Mouse (Mus musculus) ES-E14 (cell line): ENCODE measurements at regions not wholly inside any gene's neighbourhood (a gene's known extent, or its start where the extent isn't known, plus 50 kb on each side); places are given as distances from the start of the nearest gene placed in this dataset.
A peak's percentile ranks its signal among the peaks of the same experiment; 100 is the strongest.

Experiments
- DNase-seq: peaks from one replicate; pipeline ENCODE4 v3.0.0-alpha.2; 2013; ENCODE audit warnings: low read depth, low spot score
- H3K27ac ChIP-seq: 2 replicates; pipeline ENCODE4 v1.5.1; 2012; ENCODE audit warnings: low read depth, mild to moderate bottlenecking, low read length, moderate library complexity, mixed read lengths; ENCODE audit not compliant: poor library complexity, insufficient read depth, severe bottlenecking
- H3K36me3 ChIP-seq: 2 replicates; pipeline ENCODE4 v1.6.1; 2012; ENCODE audit warnings: mild to moderate bottlenecking, low read length, moderate library complexity, mixed read lengths; ENCODE audit not compliant: control insufficient read depth, poor library complexity, insufficient read depth, severe bottlenecking
- H3K4me1 ChIP-seq, 2 experiments: fragments of 150-350 bp in 1 of 2; sonication (generic) in 1 of 2; 2 replicates each; pipeline ENCODE4 v1.6.1; 2012; ENCODE audit warnings: low read length in 2 of 2, mild to moderate bottlenecking in 1 of 2, mixed read lengths in 1 of 2; ENCODE audit not compliant: control insufficient read depth in 2 of 2, insufficient read depth in 2 of 2, poor library complexity in 1 of 2
- H3K4me3 ChIP-seq, 2 experiments: fragments of 150-350 bp in 1 of 2; sonication (generic) in 1 of 2; 2 replicates each; pipeline ENCODE4 v1.5.1; 2012; ENCODE audit warnings: low read length in 2 of 2, low read depth in 1 of 2, mild to moderate bottlenecking in 1 of 2, mixed read lengths in 1 of 2; ENCODE audit not compliant: insufficient read depth in 1 of 2, poor library complexity in 1 of 2, severe bottlenecking in 1 of 2
- H3K9ac ChIP-seq: 2 replicates; pipeline ENCODE4 v1.6.1; 2012; ENCODE audit warnings: low read depth, mild to moderate bottlenecking, low read length, mixed read lengths; ENCODE audit not compliant: poor library complexity, insufficient read depth, severe bottlenecking
- H3K9me3 ChIP-seq: fragments of 150-350 bp; sonication (generic); 2 replicates; pipeline ENCODE4 v1.6.1; 2012; ENCODE audit warnings: low read depth, mild to moderate bottlenecking, low read length; ENCODE audit not compliant: control insufficient read depth, insufficient read depth
- CHD2 ChIP-seq: IDR thresholded peaks from 2 replicates; pipeline ENCODE4 v1.6.1; 2014; ENCODE audit warnings: mild to moderate bottlenecking, low read depth, low read length, inconsistent platforms
- HCFC1 ChIP-seq: IDR thresholded peaks from 2 replicates; pipeline ENCODE4 v1.6.1; 2012; ENCODE audit warnings: low read length, inconsistent platforms, borderline replicate concordance; ENCODE audit not compliant: insufficient read depth
- MAFK ChIP-seq: IDR thresholded peaks from 2 replicates; pipeline ENCODE4 v1.6.1; 2014; ENCODE audit warnings: mild to moderate bottlenecking, low read depth, low read length, inconsistent platforms; ENCODE audit not compliant: insufficient read depth
- ZC3H11A ChIP-seq: IDR thresholded peaks from 2 replicates; pipeline ENCODE4 v1.6.1; 2012; ENCODE audit warnings: low read depth, mild to moderate bottlenecking, inconsistent platforms, low read length, borderline replicate concordance
- ZNF384 ChIP-seq: IDR thresholded peaks from 2 replicates; pipeline ENCODE4 v1.6.1; 2012; ENCODE audit warnings: low read depth, low read length, inconsistent platforms
- in situ Hi-C, 2 experiments: fragments of 600-800 bp; cut with MboI; formaldehyde crosslinking; loops; one replicate each; pipeline ENCODE4 v1.15.1; 2025; ENCODE audit warnings: low sequenced_read_pairs in 2 of 2, inconsistent platforms in 1 of 2; ENCODE audit not compliant: unreplicated experiment in 2 of 2

DNA sequence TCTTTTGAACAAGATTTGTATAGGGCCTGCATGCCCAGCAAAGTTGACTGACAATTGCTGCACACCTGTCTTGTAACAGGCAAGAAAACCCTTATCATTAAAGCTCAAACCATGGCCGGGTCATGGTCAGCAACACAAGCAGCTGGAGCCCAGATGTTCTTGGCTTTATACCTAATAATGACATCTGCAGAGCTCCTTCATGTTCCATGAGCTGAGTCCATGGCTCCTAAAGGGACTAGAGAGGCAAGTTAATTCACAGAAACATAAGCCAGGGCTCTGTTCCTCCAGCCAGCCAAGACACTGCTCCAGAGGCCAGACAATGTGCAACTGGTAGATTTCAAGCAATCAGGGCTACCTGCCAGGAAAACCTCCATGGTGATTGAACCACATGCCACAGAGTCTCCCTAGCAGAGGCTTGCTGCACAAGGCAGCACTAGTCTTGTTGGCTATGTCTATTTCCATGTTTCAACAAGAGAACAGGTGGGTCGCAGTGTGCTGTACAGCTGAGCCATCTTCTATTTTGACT lies 259.1 kb downstream of the Lrriq3 start:
- in situ Hi-C loops, result no loop called here
- no peak for DNase-seq
- no peaks in the 10 kb centered on the region for H3K36me3 ChIP-seq
- no peak overlapping the region for H3K9ac ChIP-seq
- no peak for TF ChIP-seq ZNF384
- TF ChIP-seq MAFK, result no peak
- TF ChIP-seq CHD2, result no peak
- TF ChIP-seq HCFC1, result no peak
- TF ChIP-seq ZC3H11A, result no peak
- no peaks in the 10 kb centered on the region for H3K9me3 ChIP-seq
- H3K4me1 ChIP-seq, result no peaks in the 10 kb centered on the region
- H3K27ac ChIP-seq, result no peak overlapping the region
- H3K4me3 ChIP-seq, result no peak overlapping the region

DNA sequence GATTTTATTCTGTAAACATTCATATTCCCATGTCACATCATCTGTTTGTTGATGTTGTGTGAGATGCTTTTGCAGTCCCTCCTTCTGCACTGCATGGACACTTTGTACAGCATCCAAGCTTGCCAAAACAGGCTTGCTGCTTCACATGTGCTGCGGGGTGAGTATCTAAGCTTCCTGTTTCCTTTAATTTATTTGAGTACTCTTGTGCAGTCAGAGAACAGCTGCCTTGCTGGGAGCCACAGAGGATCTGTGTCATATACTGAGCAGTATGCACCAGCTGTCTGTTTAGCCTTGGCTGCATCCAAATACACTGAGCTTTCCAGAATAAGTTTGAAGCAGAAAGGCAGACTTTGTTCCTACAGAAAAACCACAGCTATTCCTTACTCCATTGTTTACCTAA lies 267.2 kb downstream of the Lrriq3 start:
- TF ChIP-seq HCFC1 (no peak), ZNF384 (no peak), MAFK (no peak), CHD2 (no peak), ZC3H11A (no peak)
- no peak for DNase-seq
- H3K4me3 ChIP-seq, result no peak overlapping the region
- no peaks in the 10 kb centered on the region for H3K9me3 ChIP-seq
- no peaks in the 10 kb centered on the region for H3K36me3 ChIP-seq
- in situ Hi-C loops, result no loop called here
- no peaks in the 10 kb centered on the region for H3K4me1 ChIP-seq
- H3K9ac ChIP-seq, result no peak overlapping the region
- H3K27ac ChIP-seq, result no peak overlapping the region

DNA sequence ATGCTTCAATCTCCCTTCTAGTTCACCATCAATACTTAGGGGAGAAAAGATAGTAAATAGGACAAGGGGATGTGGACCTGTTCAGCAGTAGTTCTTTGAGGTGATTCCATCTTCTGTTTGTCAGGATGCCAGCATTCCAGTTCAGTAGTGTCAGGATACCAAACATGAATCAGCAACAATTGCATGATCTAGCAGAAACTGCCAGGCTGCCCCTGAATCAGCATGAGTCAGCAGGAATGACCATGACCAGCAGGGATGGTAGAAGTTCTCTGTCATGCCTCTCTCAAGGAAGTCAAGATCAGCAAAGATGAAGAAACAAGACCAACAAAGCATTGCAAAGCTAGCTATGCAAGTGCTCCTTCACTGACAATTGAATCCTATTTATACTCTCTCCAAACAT lies 277.5 kb downstream of the Lrriq3 start:
- no peak overlapping the region for H3K27ac ChIP-seq
- no peaks in the 10 kb centered on the region for H3K36me3 ChIP-seq
- TF ChIP-seq HCFC1 (no peak), MAFK (peak; percentile 73)
- no peak for DNase-seq
- no peaks in the 10 kb centered on the region for H3K9me3 ChIP-seq
- in situ Hi-C loops, result no loop called here
- no peak overlapping the region for H3K9ac ChIP-seq
- H3K4me3 ChIP-seq, result no peak overlapping the region
- H3K4me1 ChIP-seq, result no peaks in the 10 kb centered on the region

DNA sequence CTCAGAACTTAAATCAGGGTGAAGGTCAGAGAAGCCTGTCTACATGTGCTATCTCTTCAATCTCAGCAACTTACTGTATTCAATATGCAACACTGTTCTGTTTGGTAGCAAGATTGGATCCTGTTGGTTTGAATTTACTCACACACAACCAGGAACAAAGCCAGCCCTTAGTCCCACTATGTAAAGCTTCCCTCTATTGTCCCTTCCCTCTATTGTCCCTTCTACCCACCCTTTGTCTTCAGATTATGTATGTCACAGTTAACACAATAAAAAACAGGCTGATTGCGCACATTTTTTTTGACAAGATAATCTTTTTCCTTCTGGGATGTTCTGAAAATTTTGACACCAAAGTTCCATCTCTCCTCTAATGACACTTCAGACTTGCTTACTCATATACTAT lies 280.4 kb downstream of the Lrriq3 start:
- H3K4me3 ChIP-seq, result no peak overlapping the region
- no peaks in the 10 kb centered on the region for H3K36me3 ChIP-seq
- no peak for TF ChIP-seq CHD2
- no peak for TF ChIP-seq ZC3H11A
- TF ChIP-seq MAFK, result no peak
- no peak for TF ChIP-seq ZNF384
- no peak for TF ChIP-seq HCFC1
- H3K27ac ChIP-seq, result no peak overlapping the region
- no peaks in the 10 kb centered on the region for H3K4me1 ChIP-seq
- no peak overlapping the region for H3K9ac ChIP-seq
- in situ Hi-C loops, result no loop called here
- DNase-seq, result no peak
- no peaks in the 10 kb centered on the region for H3K9me3 ChIP-seq

DNA sequence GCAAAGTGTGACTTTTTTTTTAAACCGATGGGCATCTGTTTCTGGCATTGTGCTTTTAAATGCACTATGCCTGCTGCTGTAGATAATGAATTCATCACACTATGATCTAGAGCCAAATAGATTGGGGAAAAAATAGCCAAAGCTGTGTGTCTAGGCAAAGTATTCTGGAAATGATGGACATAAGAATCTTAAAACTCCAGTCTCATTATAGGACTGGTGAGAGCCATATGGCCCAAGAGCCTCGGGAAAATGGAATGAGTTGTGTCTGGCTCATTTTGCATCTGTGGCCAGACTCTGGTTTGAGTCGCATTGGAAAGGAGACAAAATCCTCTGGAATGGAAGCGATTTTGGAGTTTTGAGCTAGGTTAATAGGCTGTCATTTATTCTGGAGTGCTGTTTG lies 288.7 kb downstream of the Lrriq3 start:
- TF ChIP-seq HCFC1 (no peak), ZNF384 (no peak), ZC3H11A (no peak), CHD2 (no peak), MAFK (no peak)
- Histone ChIP-seq H3K9ac (no peak overlapping the region), H3K9me3 (no peaks in the 10 kb centered on the region), H3K36me3 (no peaks in the 10 kb centered on the region), H3K27ac (no peak overlapping the region), H3K4me3 (no peak overlapping the region), H3K4me1 (no peaks in the 10 kb centered on the region)
- in situ Hi-C loops, result no loop called here
- no peak for DNase-seq
